Mouse (Mus musculus) megakaryocyte progenitor cell, adult 5-6 weeks (primary cell): ENCODE data around the gene Sycp3. TPM values are rescaled to one million over a fixed set of nuclear protein-coding genes. Genes with fewer than 3 reads are reported as not detected.
A peak's percentile ranks its signal among the peaks of the same experiment; 100 is the strongest.
"Not testable (repeated sequence)": the region's sequence is repeated elsewhere in the genome, so short reads cannot be mapped to it uniquely, and the experiment has no call there.

Experiments
- ATAC-seq: replicated peaks from 2 replicates; pipeline ENCODE4 v1.8.0; 2016; ENCODE audit warnings: mild to moderate bottlenecking, moderate TSS enrichment, inconsistent platforms; ENCODE audit not compliant: poor library complexity
- total RNA-seq, 2 experiments: library from RNA; stranded (forward) in 1 of 2; stranded (reverse) in 1 of 2; fragments of 157-497, 149-512 nt in 1 of 2; fragments of 200-1000 nt in 1 of 2; gene quantifications; 2 replicates each; pipeline versions ENCODE4 v1.2.3 to v1.2.4; 2015 to 2017

Sycp3 gene
- not detected in 2 replicates for total RNA-seq (2015)
- not detected in 2 replicates for total RNA-seq (2017)

DNA sequence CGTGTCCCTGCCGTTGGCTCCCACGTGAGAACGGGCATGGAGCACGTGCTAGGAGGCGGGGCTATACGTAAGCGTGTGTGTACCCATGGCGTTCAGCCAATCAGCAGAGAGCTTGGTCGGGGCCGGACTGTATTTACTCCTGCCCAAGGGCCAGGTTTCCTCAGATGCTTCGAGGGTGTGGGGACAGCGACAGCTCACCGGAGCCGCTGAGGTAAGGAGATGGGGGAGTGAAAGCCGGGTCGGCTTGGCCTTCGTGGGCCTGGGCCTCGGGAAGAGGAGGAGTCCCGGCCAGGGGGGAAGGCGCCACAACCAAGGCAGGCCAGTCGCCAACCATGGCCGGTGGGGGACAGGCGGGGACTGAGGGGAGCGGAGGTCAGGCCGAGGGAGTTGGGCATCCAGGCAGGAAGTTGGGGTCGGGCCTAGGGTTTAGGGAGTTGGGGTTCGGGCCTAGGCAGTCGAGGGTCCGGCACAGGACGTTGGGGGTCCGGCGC, at the start of gene Sycp3:
Sycp3 (plus strand) TSS at position 68 of the 491 bp plus-strand sequence.
- ATAC-seq, result no peak

DNA sequence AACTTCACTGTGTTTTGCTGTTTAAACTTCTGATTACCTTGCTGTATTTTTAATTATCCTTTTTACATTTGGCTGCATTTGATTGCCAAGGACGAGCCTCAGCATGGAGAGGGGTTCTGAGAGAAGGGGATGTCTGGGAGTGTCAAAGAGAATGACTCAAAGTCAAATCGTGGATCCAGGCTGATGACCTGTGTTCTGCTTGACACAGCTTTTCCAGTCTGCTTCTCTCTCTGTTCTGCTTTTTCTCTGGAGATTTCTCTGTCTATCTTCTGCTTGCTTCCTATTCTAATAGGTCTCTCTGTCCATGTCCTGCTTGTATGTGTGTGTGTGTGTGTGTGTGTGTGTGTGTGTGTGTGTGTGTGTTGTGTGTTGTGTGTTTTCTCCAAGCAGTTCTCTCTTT, 49.6 kb upstream of the Sycp3 start:
- ATAC-seq, result 0 out of 2 replicates have a peak, but pooled peaks have one; percentile 12

- peak; percentile 54 for ATAC-seq
Measured at GRCm38 (mm10) chr10:88412290-88412995, 46.9 kb upstream of the Sycp3 start.

GRCm38 (mm10) chr10:88417686-88418085, 41.7 kb upstream of the Sycp3 start:
- ATAC-seq, result peak; percentile 77

DNA sequence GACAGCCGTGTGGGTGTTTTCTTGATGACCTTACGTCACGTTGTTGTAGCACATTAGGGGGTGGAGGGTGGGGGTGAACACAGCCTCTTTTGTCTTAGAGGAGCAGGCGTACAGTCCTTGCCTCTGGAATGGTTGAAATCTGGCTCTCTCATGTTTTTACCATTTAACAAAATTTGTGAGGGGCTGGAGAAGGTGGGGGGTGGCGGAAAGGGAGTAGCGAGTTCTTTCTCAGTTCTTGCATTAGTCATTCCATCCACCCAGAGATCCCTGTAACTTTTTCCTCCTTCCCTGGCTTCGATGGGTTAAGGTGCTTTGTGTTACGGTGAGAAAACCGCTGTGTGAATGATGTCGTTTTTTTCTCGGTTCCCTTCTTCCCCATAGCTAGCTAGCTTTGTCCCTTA, 39.2 kb upstream of the Sycp3 start:
- ATAC-seq, result peak; percentile 17; the same call in 1 of the 2 replicates

- peak; percentile 66 for ATAC-seq
Measured at GRCm38 (mm10) chr10:88420655-88421435, 38.5 kb upstream of the Sycp3 start.

- peak; percentile 91 for ATAC-seq
Measured at GRCm38 (mm10) chr10:88426158-88426816, 33.1 kb upstream of the Sycp3 start.

- ATAC-seq, result no peak
Measured at GRCm38 (mm10) chr10:88426896-88427295, 32.5 kb upstream of the Sycp3 start.

GRCm38 (mm10) chr10:88427998-88428397, 31.4 kb upstream of the Sycp3 start:
- ATAC-seq, result no peak

- ATAC-seq, result peak; percentile 89
Measured at GRCm38 (mm10) chr10:88441224-88441623, 18.1 kb upstream of the Sycp3 start.

DNA sequence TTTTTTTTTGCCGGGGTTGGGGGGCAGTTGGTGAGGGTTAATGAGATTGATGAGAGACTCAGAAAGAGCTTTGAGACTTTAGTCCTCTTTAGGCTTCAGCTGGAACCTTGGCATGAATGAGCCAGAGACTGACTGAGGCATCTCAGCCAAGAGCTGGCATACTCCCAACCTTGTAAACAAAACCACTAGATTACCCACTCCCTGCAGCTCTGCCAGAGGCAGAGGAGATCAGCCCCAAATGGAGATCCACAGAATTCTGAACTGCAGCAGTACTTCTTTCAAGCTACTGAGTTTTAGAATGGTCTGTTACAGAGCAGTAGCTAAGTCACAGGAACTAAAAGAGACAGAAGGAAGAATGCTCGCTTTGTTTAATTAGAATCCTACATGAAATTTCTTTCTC, 8.1 kb upstream of the Sycp3 start:
- no peak for ATAC-seq

- ATAC-seq, result no peak
Measured at GRCm38 (mm10) chr10:88451990-88452389, 7.4 kb upstream of the Sycp3 start.

- no peak for ATAC-seq
Measured at GRCm38 (mm10) chr10:88457816-88458215, 1.6 kb upstream of the Sycp3 start.

GRCm38 (mm10) chr10:88460122-88460820, 902 bp downstream of the Sycp3 start:
- no peak for ATAC-seq

DNA sequence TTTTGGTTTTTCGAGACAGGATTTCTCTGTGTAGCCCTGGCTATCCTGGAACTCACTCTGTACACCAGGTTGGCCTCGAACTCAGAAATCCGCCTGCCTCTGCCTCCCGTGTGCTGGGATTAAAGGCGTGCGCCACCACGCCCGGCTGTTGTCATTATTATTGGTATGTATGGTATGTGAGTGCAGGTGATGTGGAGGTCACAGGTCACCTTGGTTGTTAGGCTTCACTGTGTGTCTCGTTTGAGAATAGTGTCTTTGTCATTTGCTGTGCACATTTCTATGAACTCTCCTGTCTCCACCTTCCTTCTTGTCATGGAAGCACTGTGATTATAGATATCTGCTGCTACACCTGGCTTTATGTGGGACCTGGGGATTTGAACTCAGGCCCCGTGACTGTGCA, 23.5 kb downstream of the Sycp3 start:
- ATAC-seq, result not testable (repeated sequence)

- ATAC-seq, result no peak
Measured at GRCm38 (mm10) chr10:88488629-88489028, 29.3 kb downstream of the Sycp3 start.

- peak; percentile 93 for ATAC-seq
Measured at GRCm38 (mm10) chr10:88491632-88492031, 32.3 kb downstream of the Sycp3 start.

- peak; percentile 42 for ATAC-seq
Measured at GRCm38 (mm10) chr10:88492658-88493057, 33.3 kb downstream of the Sycp3 start.

- ATAC-seq, result peak; percentile 29
Measured at GRCm38 (mm10) chr10:88494959-88495587, 35.7 kb downstream of the Sycp3 start.

DNA sequence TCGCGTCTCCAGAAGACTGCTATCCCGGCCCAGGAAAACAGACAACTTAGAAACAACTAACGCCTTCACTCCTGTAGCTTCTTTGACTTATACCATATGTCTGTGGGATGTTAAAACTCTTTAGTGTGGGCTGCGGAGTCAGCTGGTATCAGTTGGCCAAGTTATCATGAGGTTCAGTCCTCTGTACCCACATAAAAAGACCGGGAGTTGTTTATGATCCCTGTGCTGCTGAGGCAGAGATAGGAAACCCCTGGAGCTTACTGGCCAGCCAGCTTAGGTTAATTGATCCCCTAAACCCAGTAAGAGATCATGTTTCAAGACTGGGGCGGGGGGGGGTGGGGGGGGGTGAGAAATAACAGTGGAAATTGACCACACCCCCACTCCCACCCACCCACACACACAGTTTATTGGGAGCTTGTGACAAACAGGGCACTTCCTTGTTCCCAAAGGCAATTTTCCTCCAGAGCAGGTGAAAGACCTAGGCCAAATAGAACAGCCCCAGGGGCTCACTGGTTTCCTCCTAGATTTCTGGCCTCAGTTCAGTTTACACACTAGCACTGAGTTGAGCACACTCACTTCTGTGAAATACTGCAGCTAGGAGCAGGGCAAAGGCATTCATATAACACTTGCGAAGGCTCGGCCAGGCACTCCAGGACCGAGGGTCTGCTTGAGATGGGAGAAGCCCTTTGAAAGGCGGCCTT, 37.6 kb downstream of the Sycp3 start:
- ATAC-seq, result no peak
